Mouse (Mus musculus): Measurements from ENCODE around the gene Fat2. TPM values are rescaled to one million over a fixed set of nuclear protein-coding genes. Genes with fewer than 3 reads are reported as not detected.

The Fat2 gene
- polyA plus RNA-seq, 1 experiment from 2014 or later: 0.61 TPM

DNA sequence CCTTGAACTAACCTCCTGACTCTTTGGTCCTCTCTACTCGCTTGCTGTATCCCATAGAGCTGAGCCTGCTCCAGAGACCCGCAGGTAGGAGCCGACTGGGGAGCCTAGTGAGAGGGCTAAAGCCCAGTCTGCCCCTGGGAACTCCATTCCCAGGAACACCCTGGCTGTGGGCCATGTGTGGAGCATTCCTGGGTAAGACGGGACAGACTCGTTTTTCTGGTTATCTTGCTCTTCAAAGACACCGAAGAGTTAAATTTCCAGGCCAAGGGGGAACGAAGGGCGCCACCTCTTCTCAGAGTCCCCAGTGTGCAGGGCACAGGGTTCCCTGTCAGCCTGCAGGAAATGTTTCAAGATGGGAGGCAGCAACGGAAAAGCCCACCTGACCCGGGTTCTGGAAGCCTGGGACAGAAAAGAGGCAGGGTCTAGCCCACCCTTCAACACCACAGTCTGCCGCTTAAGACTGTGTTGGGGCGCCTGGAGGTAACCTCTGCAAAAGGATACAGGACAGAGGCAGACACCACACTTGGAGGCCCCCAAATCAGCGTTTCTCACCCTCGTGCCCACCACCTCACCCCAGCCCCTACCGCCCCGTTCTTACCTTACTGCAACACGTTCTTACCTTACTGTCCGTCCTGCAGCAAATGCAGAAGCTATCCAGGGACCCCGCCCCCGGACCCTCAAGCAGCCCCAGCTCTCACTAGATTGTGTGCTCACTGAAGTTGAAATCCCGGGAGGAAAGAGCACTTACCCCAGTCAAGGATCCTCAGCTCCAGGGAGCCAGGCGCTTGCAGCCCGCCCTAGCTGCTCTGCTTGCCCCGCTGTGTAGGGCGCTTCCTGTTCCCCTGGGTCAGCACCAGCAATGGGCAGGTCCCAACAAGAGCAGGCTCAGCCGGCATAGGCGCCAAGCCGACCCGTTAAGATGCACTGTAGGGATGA is 22.3 kb downstream of the Fat2 start:
- H3K27me3 ChIP-seq (ENCODE audit: control insufficient read depth, insufficient read depth, low read length): no peaks in the 10 kb centered on the region
- ATAC-seq (ENCODE audit: low FRiP score, low TSS enrichment) (peak; percentile 43), DNase-seq (ENCODE audit: low spot score) (peak; percentile 58)
- no peaks in the 10 kb centered on the region for H3K4me1 ChIP-seq (replicated peaks; ENCODE audit: control insufficient read depth, insufficient read depth)
- H3K36me3 ChIP-seq (ENCODE audit: control insufficient read depth, insufficient read depth, low read length): no peaks in the 10 kb centered on the region
- 18% methylated on average over 29 of the region's 29 CpGs for WGBS
- H3K4me2 ChIP-seq (replicated peaks; ENCODE audit: low read depth): peak overlapping the region; percentile 47
- H3K9ac ChIP-seq (ENCODE audit: low read length): peak overlapping the region; percentile 45; the same call in 1 of the 2 replicates
- peak overlapping the region; percentile 29 for H3K4me3 ChIP-seq (ENCODE audit: low read depth, low read length)
- H3K27ac ChIP-seq (replicated peaks): peak overlapping the region; percentile 63; the same call in 1 of the 2 replicates
- H3K9me3 ChIP-seq (ENCODE audit: control insufficient read depth, low read length): no peaks in the 10 kb centered on the region
- TF ChIP-seq EP300 (optimal IDR thresholded peaks at IDR 0.05) (peak; percentile 73), CTCF (IDR thresholded peaks at IDR 0.05; ENCODE audit: low read depth) (no peak)

- no peak overlapping the region for H3K9ac ChIP-seq (ENCODE audit: low read length)
- H3K4me3 ChIP-seq (ENCODE audit: low read depth, low read length): no peak overlapping the region
- H3K4me1 ChIP-seq (replicated peaks; ENCODE audit: control insufficient read depth, insufficient read depth): no peaks in the 10 kb centered on the region
- H3K27me3 ChIP-seq (ENCODE audit: control insufficient read depth, insufficient read depth, low read length): no peaks in the 10 kb centered on the region
- H3K9me3 ChIP-seq (ENCODE audit: control insufficient read depth, low read length): no peaks in the 10 kb centered on the region
- DNase-seq (ENCODE audit: low spot score): no peak
- H3K4me2 ChIP-seq (replicated peaks; ENCODE audit: low read depth): no peak overlapping the region
- no peak overlapping the region for H3K27ac ChIP-seq (replicated peaks)
- no peak for TF ChIP-seq CTCF (IDR thresholded peaks at IDR 0.05; ENCODE audit: low read depth)
- ATAC-seq (ENCODE audit: low FRiP score, low TSS enrichment): no peak
- H3K36me3 ChIP-seq (ENCODE audit: control insufficient read depth, insufficient read depth, low read length): no peaks in the 10 kb centered on the region
- WGBS: 49% methylated on average over 4 of the region's 4 CpGs
Measured at GRCm38 (mm10) chr11:55302350-55302749, 34.0 kb downstream of the Fat2 start.

DNA sequence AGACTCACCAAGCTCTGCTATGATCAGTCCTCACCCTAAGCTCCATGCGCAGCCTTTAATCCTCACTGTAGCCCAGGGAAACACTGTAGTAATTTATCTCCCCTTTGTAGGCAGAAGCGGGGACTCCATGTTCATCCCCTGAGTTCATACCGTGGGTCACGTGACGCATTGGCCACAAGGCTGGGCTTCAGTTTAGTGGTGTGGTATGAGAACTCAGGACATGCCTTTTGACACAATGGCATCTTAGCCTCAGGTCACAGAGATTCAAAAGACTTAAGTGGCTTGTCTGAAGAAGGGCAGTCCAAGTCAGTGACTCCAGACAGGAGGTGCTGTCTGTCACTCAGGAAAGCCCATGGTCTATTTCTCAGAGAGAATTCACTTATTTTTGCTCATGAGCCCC is 43.2 kb downstream of the Fat2 start:
- no peak overlapping the region for H3K4me3 ChIP-seq (ENCODE audit: low read depth, low read length)
- no peak for TF ChIP-seq EP300 (optimal IDR thresholded peaks at IDR 0.05)
- H3K27ac ChIP-seq (replicated peaks): no peak overlapping the region
- ATAC-seq (ENCODE audit: low FRiP score, low TSS enrichment) (no peak), DNase-seq (ENCODE audit: low spot score) (no peak)
- 82% methylated on average over 5 of the region's 5 CpGs for WGBS
- H3K27me3 ChIP-seq (ENCODE audit: control insufficient read depth, insufficient read depth, low read length): no peaks in the 10 kb centered on the region
- no peaks in the 10 kb centered on the region for H3K9me3 ChIP-seq (ENCODE audit: control insufficient read depth, low read length)
- H3K9ac ChIP-seq (ENCODE audit: low read length): no peak overlapping the region
- H3K4me1 ChIP-seq (replicated peaks; ENCODE audit: control insufficient read depth, insufficient read depth): no peaks in the 10 kb centered on the region
- H3K36me3 ChIP-seq (ENCODE audit: control insufficient read depth, insufficient read depth, low read length): no peaks in the 10 kb centered on the region
- no peak overlapping the region for H3K4me2 ChIP-seq (replicated peaks; ENCODE audit: low read depth)

GRCm38 (mm10) chr11:55291901-55292300 is 44.5 kb downstream of the Fat2 start:
- 84% methylated on average over 7 of the region's 7 CpGs for WGBS
- ATAC-seq (ENCODE audit: low FRiP score, low TSS enrichment) (no peak), DNase-seq (ENCODE audit: low spot score) (no peak)
- TF ChIP-seq EP300 (optimal IDR thresholded peaks at IDR 0.05): no peak
- Histone ChIP-seq H3K9me3 (ENCODE audit: control insufficient read depth, low read length) (no peaks in the 10 kb centered on the region), H3K9ac (ENCODE audit: low read length) (no peak overlapping the region), H3K27ac (replicated peaks) (no peak overlapping the region), H3K4me3 (ENCODE audit: low read depth, low read length) (no peak overlapping the region), H3K4me2 (replicated peaks; ENCODE audit: low read depth) (no peak overlapping the region), H3K27me3 (ENCODE audit: control insufficient read depth, insufficient read depth, low read length) (no peaks in the 10 kb centered on the region), H3K36me3 (ENCODE audit: control insufficient read depth, insufficient read depth, low read length) (no peaks in the 10 kb centered on the region), H3K4me1 (replicated peaks; ENCODE audit: control insufficient read depth, insufficient read depth) (no peaks in the 10 kb centered on the region)

DNA sequence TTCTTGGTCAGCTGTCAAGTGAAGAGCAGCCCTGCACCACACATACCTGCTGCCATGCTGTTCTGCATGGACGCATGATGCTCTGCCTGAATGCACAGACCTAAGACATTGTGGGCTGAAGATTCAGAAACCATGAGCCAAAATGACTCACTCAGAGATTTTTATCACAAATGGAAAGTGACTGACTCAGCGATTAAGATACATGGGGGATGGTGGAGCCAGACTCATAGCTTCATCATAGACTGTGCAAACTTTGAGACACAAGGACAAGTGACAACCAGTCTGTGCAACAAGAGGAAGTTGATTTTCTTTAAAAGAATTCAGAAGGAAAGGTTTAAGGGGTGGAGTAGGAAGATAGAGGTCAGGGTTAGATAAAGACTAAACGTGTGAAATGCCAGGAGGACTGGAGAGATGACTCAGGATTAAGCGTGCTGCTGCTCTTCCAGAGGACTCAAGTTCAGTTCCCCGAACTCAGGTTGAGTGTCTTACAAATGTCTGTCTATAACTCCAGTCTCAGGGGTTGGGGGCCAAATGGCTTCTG is 46.4 kb downstream of the Fat2 start:
- no peaks in the 10 kb centered on the region for H3K27me3 ChIP-seq (ENCODE audit: control insufficient read depth, insufficient read depth, low read length)
- DNase-seq (ENCODE audit: low spot score) (no peak), ATAC-seq (ENCODE audit: low FRiP score, low TSS enrichment) (no peak)
- H3K4me3 ChIP-seq (ENCODE audit: low read depth, low read length): no peak overlapping the region
- TF ChIP-seq CTCF (IDR thresholded peaks at IDR 0.05; ENCODE audit: low read depth): no peak
- TF ChIP-seq EP300 (optimal IDR thresholded peaks at IDR 0.05): no peak
- no peaks in the 10 kb centered on the region for H3K36me3 ChIP-seq (ENCODE audit: control insufficient read depth, insufficient read depth, low read length)
- H3K9ac ChIP-seq (ENCODE audit: low read length): no peak overlapping the region
- 61% methylated on average over 5 of the region's 5 CpGs for WGBS
- no peak overlapping the region for H3K4me2 ChIP-seq (replicated peaks; ENCODE audit: low read depth)
- H3K9me3 ChIP-seq (ENCODE audit: control insufficient read depth, low read length): no peaks in the 10 kb centered on the region
- no peak overlapping the region for H3K27ac ChIP-seq (replicated peaks)
- no peaks in the 10 kb centered on the region for H3K4me1 ChIP-seq (replicated peaks; ENCODE audit: control insufficient read depth, insufficient read depth)

GRCm38 (mm10) chr11:55274756-55275155 is 61.6 kb downstream of the Fat2 start:
- H3K36me3 ChIP-seq (ENCODE audit: control insufficient read depth, insufficient read depth, low read length): no peaks in the 10 kb centered on the region

More at GRCm38 (mm10) chr11:55274756-55275155, 61.6 kb downstream of the Fat2 start:
- DNase-seq (ENCODE audit: low spot score): no peak
- no peak overlapping the region for H3K9ac ChIP-seq (ENCODE audit: low read length)
- H3K27ac ChIP-seq (replicated peaks): no peak overlapping the region
- no peak overlapping the region for H3K4me3 ChIP-seq (ENCODE audit: low read depth, low read length)
- H3K9me3 ChIP-seq (ENCODE audit: control insufficient read depth, low read length): no peaks in the 10 kb centered on the region
- TF ChIP-seq EP300 (optimal IDR thresholded peaks at IDR 0.05) (no peak), CTCF (IDR thresholded peaks at IDR 0.05; ENCODE audit: low read depth) (no peak)
- no peak overlapping the region for H3K4me2 ChIP-seq (replicated peaks; ENCODE audit: low read depth)
- no peaks in the 10 kb centered on the region for H3K27me3 ChIP-seq (ENCODE audit: control insufficient read depth, insufficient read depth, low read length)
- WGBS: 67% methylated on average over 6 of the region's 6 CpGs
- no peak for ATAC-seq (ENCODE audit: low FRiP score, low TSS enrichment)
- H3K4me1 ChIP-seq (replicated peaks; ENCODE audit: control insufficient read depth, insufficient read depth): no peaks in the 10 kb centered on the region

All from stomach, postnatal 0 days (tissue).